Mouse (Mus musculus) liver, adult 2 months (tissue): ENCODE results near the gene Blvrb.

Experiments used
- CTCF ChIP-seq: fragments of 200-500 bp; IDR thresholded peaks from 2 replicates; pipeline ENCODE4 v1.5.1; 2011; ENCODE audit warnings: low read depth, low read length, control low read depth
- POLR2A ChIP-seq: fragments of 200-500 bp; IDR thresholded peaks from 2 replicates; pipeline ENCODE4 v1.6.1; 2011; ENCODE audit warnings: low read length, control low read depth; ENCODE audit not compliant: insufficient read depth; ENCODE audit errors: extremely low read depth

DNA sequence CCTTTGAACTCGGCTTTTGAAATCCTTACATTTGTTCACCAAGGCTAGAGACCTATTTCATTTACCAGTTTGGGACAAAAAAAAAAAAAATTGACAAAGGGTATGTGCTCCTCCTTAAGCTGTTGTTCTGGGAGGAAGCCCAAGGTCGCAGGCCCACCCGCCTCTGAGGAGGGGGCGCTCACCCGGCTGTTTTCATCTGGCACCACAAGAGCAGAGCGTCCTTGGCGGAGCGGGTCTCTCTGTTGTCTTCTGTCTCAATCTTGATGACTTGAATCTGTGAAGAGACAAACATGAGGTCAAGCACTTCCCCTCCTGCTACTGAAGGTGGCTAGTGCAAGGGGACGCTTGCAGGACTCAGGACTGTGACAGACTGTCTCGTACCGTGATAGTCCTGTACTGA, 19.8 kb upstream of the Blvrb start:
- TF ChIP-seq CTCF (no peak), POLR2A (no peak)
